Mouse (Mus musculus) lung, postnatal 0 days (tissue): ENCODE measurements around the gene Tmem132c.

ENCODE experiments used
- CTCF ChIP-seq: IDR thresholded peaks from 2 replicates; pipeline ENCODE4 v1.5.1; 2016; ENCODE audit warnings: antibody characterized with exemption, mild to moderate bottlenecking
- EP300 ChIP-seq: IDR thresholded peaks from 2 replicates; pipeline ENCODE4 v1.6.1; 2016; ENCODE audit warnings: antibody characterized with exemption, mild to moderate bottlenecking, control low read depth

GRCm38 (mm10) chr5:127298060-127298459 is 56.5 kb downstream of the Tmem132c start:
- TF ChIP-seq CTCF (no peak), EP300 (no peak)
